Mouse (Mus musculus): ENCODE results near the gene Samm50. TPM values are rescaled to one million over a fixed set of nuclear protein-coding genes. Genes with fewer than 3 reads are reported as not detected.

Gene Samm50
- polyA plus RNA-seq, 1 experiment = 53.5 TPM

- no peak for TF ChIP-seq GATA1 (IDR thresholded peaks at IDR 0.05; ENCODE audit: low read length)
Observed at GRCm38 (mm10) chr15:84218783-84219271, 26.8 kb downstream of the Samm50 start.

GRCm38 (mm10) chr15:84221539-84221938 is 29.5 kb downstream of the Samm50 start:
- TF ChIP-seq GATA1 (IDR thresholded peaks at IDR 0.05; ENCODE audit: low read length) = no peak

GRCm38 (mm10) chr15:84223423-84223822 is 31.4 kb downstream of the Samm50 start:
- TF ChIP-seq GATA1 (IDR thresholded peaks at IDR 0.05; ENCODE audit: low read length) = no peak

- no peak for TF ChIP-seq GATA1 (IDR thresholded peaks at IDR 0.05; ENCODE audit: low read length)
Observed at GRCm38 (mm10) chr15:84224779-84225178, 32.7 kb downstream of the Samm50 start.

- no peak for TF ChIP-seq GATA1 (IDR thresholded peaks at IDR 0.05; ENCODE audit: low read length)
Observed at GRCm38 (mm10) chr15:84226918-84227317, 34.9 kb downstream of the Samm50 start.

GRCm38 (mm10) chr15:84230661-84231060 is 38.6 kb downstream of the Samm50 start:
- no peak for TF ChIP-seq GATA1 (IDR thresholded peaks at IDR 0.05; ENCODE audit: low read length)

- no peak for TF ChIP-seq GATA1 (IDR thresholded peaks at IDR 0.05; ENCODE audit: low read length)
Observed at GRCm38 (mm10) chr15:84231113-84231712, 39.2 kb downstream of the Samm50 start.

GRCm38 (mm10) chr15:84231721-84232561 is 39.9 kb downstream of the Samm50 start, which contains the start of gene Parvb:
Gene Parvb (plus strand): TSS chr15:84232043.
- no peak for TF ChIP-seq GATA1 (IDR thresholded peaks at IDR 0.05; ENCODE audit: low read length)

GRCm38 (mm10) chr15:84232609-84233008 is 40.6 kb downstream of the Samm50 start:
- TF ChIP-seq GATA1 (IDR thresholded peaks at IDR 0.05; ENCODE audit: low read length) = no peak

GRCm38 (mm10) chr15:84234794-84235581 is 42.9 kb downstream of the Samm50 start:
- no peak for TF ChIP-seq GATA1 (IDR thresholded peaks at IDR 0.05; ENCODE audit: low read length)

GRCm38 (mm10) chr15:84235646-84236045 is 43.6 kb downstream of the Samm50 start:
- TF ChIP-seq GATA1 (IDR thresholded peaks at IDR 0.05; ENCODE audit: low read length) = no peak

GRCm38 (mm10) chr15:84238552-84238951 is 46.5 kb downstream of the Samm50 start:
- TF ChIP-seq GATA1 (IDR thresholded peaks at IDR 0.05; ENCODE audit: low read length) = no peak

GRCm38 (mm10) chr15:84238991-84239401 is 47.0 kb downstream of the Samm50 start:
- TF ChIP-seq GATA1 (IDR thresholded peaks at IDR 0.05; ENCODE audit: low read length) = no peak

- TF ChIP-seq GATA1 (IDR thresholded peaks at IDR 0.05; ENCODE audit: low read length) = no peak
Observed at GRCm38 (mm10) chr15:84241520-84241919, 49.5 kb downstream of the Samm50 start.

- no peak for TF ChIP-seq GATA1 (IDR thresholded peaks at IDR 0.05; ENCODE audit: low read length)
Observed at GRCm38 (mm10) chr15:84245104-84245503, 53.1 kb downstream of the Samm50 start.

- no peak for TF ChIP-seq GATA1 (IDR thresholded peaks at IDR 0.05; ENCODE audit: low read length)
Observed at GRCm38 (mm10) chr15:84246195-84246594, 54.2 kb downstream of the Samm50 start.

Measured in G1E-ER4 (cell line).